Mouse (Mus musculus): ENCODE data around the gene Zfp62. TPM values are rescaled to one million over a fixed set of nuclear protein-coding genes. Genes with fewer than 3 reads are reported as not detected.

Zfp62 gene
- total and polyA plus RNA-seq, 3 experiments, result 16.7 to 132 (median 31.8) TPM

GRCm38 (mm10) chr11:49266671-49267070 is 63.6 kb downstream of the Zfp62 start:
- H3K79me2 ChIP-seq (ENCODE audit: control insufficient read depth, insufficient read depth, low read length, poor library complexity), result no peaks in the 10 kb centered on the region
- no peaks in the 10 kb centered on the region for H3K36me3 ChIP-seq (ENCODE audit: control insufficient read depth in 1 of 2, insufficient read depth in 2 of 2, low read length in 2 of 2)
- no peak overlapping the region for H3K27ac ChIP-seq (ENCODE audit: control insufficient read depth, low read depth, low read length)
- no peak overlapping the region for H3K9ac ChIP-seq (ENCODE audit: control insufficient read depth, low read depth, low read length, poor library complexity, severe bottlenecking)
- H3K9me3 ChIP-seq (replicated peaks; ENCODE audit: insufficient read depth, low read length), result no peaks in the 10 kb centered on the region
- no peaks in the 10 kb centered on the region for H3K27me3 ChIP-seq (ENCODE audit: control insufficient read depth in 1 of 2, insufficient read depth in 2 of 2, low read length in 2 of 2)
- TF ChIP-seq POLR2A (IDR thresholded peaks at IDR 0.05; ENCODE audit: control insufficient read depth in 1 of 2, insufficient read depth in 1 of 2, low read depth in 1 of 2, low read length in 2 of 2, poor library complexity in 1 of 2) (no peak), MEF2A (IDR thresholded peaks at IDR 0.05; ENCODE audit: extremely low read depth, insufficient replicate concordance, low read depth, low read length, poor library complexity, severe bottlenecking) (no peak), ZC3H11A (IDR thresholded peaks at IDR 0.05; ENCODE audit: low read depth, low read length) (no peak), MXI1 (IDR thresholded peaks at IDR 0.05; ENCODE audit: low read depth, low read length) (no peak), TCF12 (IDR thresholded peaks at IDR 0.05; ENCODE audit: low read depth, low read length) (no peak), MAX (IDR thresholded peaks at IDR 0.05; ENCODE audit: low read length) (no peak), CHD1 (IDR thresholded peaks at IDR 0.05; ENCODE audit: low read depth, low read length) (no peak), NELFE (IDR thresholded peaks at IDR 0.05; ENCODE audit: low read depth, low read length) (no peak), GABPA (IDR thresholded peaks at IDR 0.05; ENCODE audit: low read depth, low read length) (no peak), POLR2AphosphoS5 (IDR thresholded peaks at IDR 0.05; ENCODE audit: borderline replicate concordance, low read depth, low read length) (no peak), MYC (IDR thresholded peaks at IDR 0.05; ENCODE audit: low read depth, low read length) (no peak), SIN3A (IDR thresholded peaks at IDR 0.05; ENCODE audit: low read length) (no peak), USF2 (IDR thresholded peaks at IDR 0.05; ENCODE audit: borderline replicate concordance in 1 of 2, insufficient read depth in 1 of 2, low read depth in 1 of 2, low read length in 2 of 2) (no peak), RAD21 (IDR thresholded peaks at IDR 0.05; ENCODE audit: low read depth, low read length) (no peak)
- H3K4me1 ChIP-seq (ENCODE audit: control insufficient read depth in 1 of 2, insufficient read depth in 2 of 2, low read length in 2 of 2), result no peaks in the 10 kb centered on the region
- no peak for DNase-seq (ENCODE audit: low read depth, low spot score)
- H3K4me3 ChIP-seq (ENCODE audit: control insufficient read depth in 1 of 2, insufficient read depth in 1 of 2, low read depth in 2 of 2, low read length in 2 of 2), result no peak overlapping the region

- H3K9me3 ChIP-seq (replicated peaks; ENCODE audit: insufficient read depth, low read length), result no peaks in the 10 kb centered on the region
These were observed 64.2 kb downstream of the Zfp62 start for GRCm38 (mm10) chr11:49267316-49267715.

More at GRCm38 (mm10) chr11:49267316-49267715, 64.2 kb downstream of the Zfp62 start:
- no peaks in the 10 kb centered on the region for H3K36me3 ChIP-seq (ENCODE audit: control insufficient read depth in 1 of 2, insufficient read depth in 2 of 2, low read length in 2 of 2)
- H3K27ac ChIP-seq (ENCODE audit: control insufficient read depth, low read depth, low read length), result no peak overlapping the region
- no peak overlapping the region for H3K4me3 ChIP-seq (ENCODE audit: control insufficient read depth in 1 of 2, insufficient read depth in 1 of 2, low read depth in 2 of 2, low read length in 2 of 2)
- TF ChIP-seq TAL1 (IDR thresholded peaks at IDR 0.05; ENCODE audit: low read length) (no peak), TCF12 (IDR thresholded peaks at IDR 0.05; ENCODE audit: low read depth, low read length) (no peak), E2F4 (IDR thresholded peaks at IDR 0.05; ENCODE audit: borderline replicate concordance, low read depth, low read length) (no peak), ZC3H11A (IDR thresholded peaks at IDR 0.05; ENCODE audit: low read depth, low read length) (no peak), EP300 (IDR thresholded peaks at IDR 0.05; ENCODE audit: low read depth in 1 of 2, low read length in 2 of 2) (no peak), ZMIZ1 (IDR thresholded peaks at IDR 0.05; ENCODE audit: low read depth, low read length) (no peak), ZKSCAN1 (IDR thresholded peaks at IDR 0.05; ENCODE audit: low read depth, low read length) (no peak), UBTF (IDR thresholded peaks at IDR 0.05; ENCODE audit: borderline replicate concordance, insufficient read depth, low read depth, low read length) (no peak), POLR2AphosphoS2 (IDR thresholded peaks at IDR 0.05; ENCODE audit: low read length) (no peak), MYB (IDR thresholded peaks at IDR 0.05; ENCODE audit: low read depth, low read length) (no peak), MEF2A (IDR thresholded peaks at IDR 0.05; ENCODE audit: extremely low read depth, insufficient replicate concordance, low read depth, low read length, poor library complexity, severe bottlenecking) (no peak), RCOR1 (IDR thresholded peaks at IDR 0.05; ENCODE audit: low read depth, low read length) (no peak)
- no peak for DNase-seq (ENCODE audit: low read depth, low spot score)
- no peaks in the 10 kb centered on the region for H3K27me3 ChIP-seq (ENCODE audit: control insufficient read depth in 1 of 2, insufficient read depth in 2 of 2, low read length in 2 of 2)
- H3K4me1 ChIP-seq (ENCODE audit: control insufficient read depth in 1 of 2, insufficient read depth in 2 of 2, low read length in 2 of 2), result no peaks in the 10 kb centered on the region
- no peak overlapping the region for H3K9ac ChIP-seq (ENCODE audit: control insufficient read depth, low read depth, low read length, poor library complexity, severe bottlenecking)
- H3K79me2 ChIP-seq (ENCODE audit: control insufficient read depth, insufficient read depth, low read length, poor library complexity), result no peaks in the 10 kb centered on the region
